Mouse (Mus musculus) adrenal gland, postnatal 14 days (tissue): ENCODE data around the gene Car3. TPM values are rescaled to one million over a fixed set of nuclear protein-coding genes. Genes with fewer than 3 reads are reported as not detected.

Experiments used
- DNase-seq: peaks from one replicate; pipeline ENCODE4 v3.0.0; 2021; ENCODE audit warnings: mixed read lengths
- total RNA-seq: library from RNA; stranded (reverse); gene quantifications from 2 replicates; pipeline ENCODE4 v1.2.3, GENCODE M21; 2021

Gene Car3
- total RNA-seq, 1 experiment from 2014 or later = 1,198 TPM

GRCm38 (mm10) chr3:14874402-14875040 lies 11.2 kb downstream of the Car3 start:
- DNase-seq = no peak

GRCm38 (mm10) chr3:14876325-14876918 lies 13.1 kb downstream of the Car3 start:
- DNase-seq = no peak

DNA sequence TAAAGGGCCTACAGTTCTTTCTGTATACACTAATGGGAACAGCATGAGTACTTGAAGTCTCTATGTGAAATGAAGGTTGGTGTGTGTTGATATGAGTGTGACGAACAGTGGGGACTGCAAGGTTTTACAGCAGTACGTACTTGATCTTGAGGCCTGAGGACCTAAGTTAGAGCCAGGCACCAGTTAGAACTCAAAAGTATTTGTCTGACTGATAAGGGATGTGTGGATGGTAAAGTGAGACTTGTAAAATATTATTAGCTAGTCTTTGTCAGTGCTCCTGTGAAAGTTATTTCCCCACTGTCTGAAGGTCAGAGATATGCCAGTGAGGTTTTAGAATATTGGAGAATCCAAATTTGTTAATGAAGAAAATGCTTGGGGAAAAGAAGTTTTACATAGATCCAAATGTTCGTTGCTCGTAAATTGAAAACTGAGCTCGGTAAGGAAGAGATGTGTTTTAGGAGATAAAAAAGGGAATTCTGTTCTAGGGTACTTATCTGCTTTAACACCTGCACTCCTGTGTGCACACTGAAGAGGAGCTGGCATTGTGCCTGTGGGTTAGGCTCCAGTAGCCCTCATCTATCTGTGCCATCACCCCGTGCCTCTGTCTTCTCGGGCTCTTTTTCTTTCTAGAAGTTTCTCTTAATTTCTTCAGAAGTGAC lies 14.1 kb downstream of the Car3 start:
- no peak for DNase-seq

DNA sequence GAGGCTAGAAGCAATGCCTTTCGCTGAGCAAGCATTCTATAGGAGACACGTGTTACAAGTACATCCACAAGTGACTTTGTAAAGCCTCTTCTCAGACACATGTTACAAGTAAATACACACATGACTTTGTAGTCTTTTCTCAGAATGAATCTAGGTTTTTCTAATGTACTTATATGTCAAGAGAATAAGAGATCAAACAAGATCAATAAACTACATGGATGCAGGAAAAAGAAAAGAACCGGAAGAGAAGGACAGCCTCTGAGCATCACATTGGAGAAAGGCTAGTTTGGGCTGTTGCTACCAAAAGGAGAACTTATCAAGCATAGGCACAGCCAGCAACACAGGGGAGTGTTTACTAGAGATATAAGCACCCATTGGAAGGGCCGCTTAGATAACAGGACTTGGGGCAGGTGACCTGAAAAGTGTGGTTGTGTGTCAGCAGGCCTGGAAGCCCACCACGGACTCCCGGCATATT lies 15.5 kb downstream of the Car3 start:
- DNase-seq = no peak

- no peak for DNase-seq
Observed at GRCm38 (mm10) chr3:14879293-14879692, 16.0 kb downstream of the Car3 start.

GRCm38 (mm10) chr3:14880277-14880676 lies 17.0 kb downstream of the Car3 start:
- no peak for DNase-seq

DNA sequence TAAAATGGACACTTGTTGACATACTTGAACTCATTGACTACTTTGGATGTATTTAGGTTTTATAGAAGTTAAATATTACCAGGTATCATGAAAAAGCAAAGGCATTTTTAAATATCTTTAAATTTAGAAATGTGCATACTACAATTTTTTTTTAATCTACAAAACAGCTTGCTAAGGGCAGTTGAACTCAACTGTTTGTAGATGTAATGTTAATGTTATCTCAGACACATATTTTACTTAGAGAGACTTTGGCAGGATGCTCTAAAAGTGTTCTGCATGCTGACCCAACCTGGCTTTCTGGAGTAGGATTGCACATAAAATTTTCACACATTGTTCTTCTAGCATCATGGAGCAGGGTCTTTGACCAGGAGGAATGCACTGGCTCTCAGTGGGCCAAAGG lies 18.7 kb downstream of the Car3 start:
- DNase-seq = no peak

DNA sequence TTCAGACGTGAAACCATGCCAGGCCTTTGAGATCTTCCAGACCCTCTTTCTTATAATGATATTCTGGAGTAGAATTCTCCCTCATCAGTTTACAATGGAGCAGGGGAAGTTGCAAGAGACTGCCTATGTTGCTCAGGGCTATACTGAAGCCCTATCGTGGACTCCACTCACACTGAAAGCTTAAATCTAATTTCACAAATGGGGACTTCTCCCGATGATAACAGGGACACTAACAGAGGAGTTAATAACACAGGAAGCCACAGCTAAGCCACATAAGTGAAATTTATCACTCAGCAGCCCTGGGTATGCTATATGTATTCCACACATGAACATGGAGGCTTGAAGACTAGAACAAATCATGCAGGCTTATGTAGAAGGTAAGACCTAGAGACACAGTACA lies 19.4 kb downstream of the Car3 start:
- DNase-seq = no peak

- no peak for DNase-seq
Observed at GRCm38 (mm10) chr3:14884826-14885225, 21.5 kb downstream of the Car3 start.

- peak; percentile 89 for DNase-seq
Observed at GRCm38 (mm10) chr3:14886102-14887098, 23.1 kb downstream of the Car3 start, which contains the start of gene Car2. Gene Car2, plus strand, starts transcription at chr3:14886273.

GRCm38 (mm10) chr3:14887134-14887666 lies 23.9 kb downstream of the Car3 start:
- DNase-seq = no peak

- DNase-seq = no peak
Observed at GRCm38 (mm10) chr3:14887686-14888295, 24.5 kb downstream of the Car3 start.

- no peak for DNase-seq
Observed at GRCm38 (mm10) chr3:14888549-14888948, 25.2 kb downstream of the Car3 start.

DNA sequence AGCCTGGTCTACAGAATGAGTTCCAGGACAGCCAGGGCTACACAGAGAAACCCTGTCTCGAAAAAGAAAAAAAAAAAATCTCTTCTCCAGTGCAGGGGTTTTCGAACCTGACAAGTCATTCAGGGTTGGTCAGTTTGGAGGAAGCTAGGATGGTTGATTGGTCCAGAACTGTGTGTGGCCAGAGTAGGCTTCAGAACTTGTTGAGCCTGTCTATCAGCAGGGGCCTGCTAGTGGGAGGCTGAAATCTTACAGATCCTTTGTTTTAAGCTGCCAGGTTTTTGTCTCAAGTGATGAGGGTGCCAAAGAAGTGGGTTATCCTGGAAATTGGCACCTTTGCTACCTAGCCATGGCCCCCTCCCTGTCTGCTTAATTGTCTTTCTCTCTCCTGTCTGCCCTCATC lies 25.8 kb downstream of the Car3 start:
- DNase-seq = no peak

DNA sequence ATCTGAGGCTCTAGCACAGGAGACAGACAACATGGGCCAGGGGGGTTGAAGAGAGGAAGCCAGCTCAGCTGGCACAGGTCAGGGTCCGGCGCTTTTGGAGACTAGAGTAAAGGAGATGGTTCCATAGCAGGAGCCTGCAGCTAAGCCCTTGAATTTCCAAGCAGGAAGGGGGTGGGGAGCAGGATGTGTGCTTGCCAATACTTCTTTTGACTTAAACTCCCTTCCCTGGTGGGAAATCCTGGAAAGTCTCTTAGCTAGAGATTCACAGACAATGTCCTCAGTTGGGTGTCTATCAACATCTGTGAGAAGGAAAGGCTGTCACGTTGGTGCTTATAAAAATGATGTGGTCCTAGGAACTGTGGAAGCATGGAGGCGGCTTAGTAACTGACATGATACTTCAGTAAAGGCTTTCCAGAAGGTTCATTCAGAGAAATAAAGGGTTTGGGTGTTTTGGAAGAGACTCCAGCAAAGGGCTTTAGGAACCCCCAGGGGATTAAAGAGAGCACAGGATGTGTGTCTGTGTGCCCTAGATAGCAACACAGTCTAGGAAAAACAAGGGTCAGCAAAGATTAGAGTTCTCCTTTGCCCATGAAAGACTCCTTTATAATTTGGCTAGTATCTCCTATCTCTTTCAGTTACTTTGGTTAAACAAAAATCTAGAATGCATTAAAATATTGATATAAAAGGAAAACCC lies 26.6 kb downstream of the Car3 start:
- no peak for DNase-seq

DNA sequence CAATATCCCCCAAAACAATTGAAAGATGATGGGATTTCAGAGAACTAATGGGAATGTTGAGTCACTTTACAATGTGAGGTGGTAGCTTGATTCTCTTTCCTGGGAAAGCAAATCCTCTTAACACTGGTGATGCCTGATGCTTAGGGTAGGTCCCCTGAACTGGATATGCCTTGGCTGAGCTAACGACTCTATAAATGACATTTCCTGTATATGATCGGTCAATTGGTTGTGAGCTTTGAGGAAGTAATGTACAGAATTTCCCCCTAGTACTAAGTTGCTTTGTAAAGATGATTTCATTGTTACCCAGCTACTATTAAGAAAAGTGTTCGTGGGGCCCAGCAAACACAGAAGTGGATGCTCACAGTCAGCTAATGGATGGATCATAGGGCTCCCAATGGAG lies 29.7 kb downstream of the Car3 start:
- DNase-seq = no peak

GRCm38 (mm10) chr3:14893700-14894099 lies 30.4 kb downstream of the Car3 start:
- DNase-seq = no peak

DNA sequence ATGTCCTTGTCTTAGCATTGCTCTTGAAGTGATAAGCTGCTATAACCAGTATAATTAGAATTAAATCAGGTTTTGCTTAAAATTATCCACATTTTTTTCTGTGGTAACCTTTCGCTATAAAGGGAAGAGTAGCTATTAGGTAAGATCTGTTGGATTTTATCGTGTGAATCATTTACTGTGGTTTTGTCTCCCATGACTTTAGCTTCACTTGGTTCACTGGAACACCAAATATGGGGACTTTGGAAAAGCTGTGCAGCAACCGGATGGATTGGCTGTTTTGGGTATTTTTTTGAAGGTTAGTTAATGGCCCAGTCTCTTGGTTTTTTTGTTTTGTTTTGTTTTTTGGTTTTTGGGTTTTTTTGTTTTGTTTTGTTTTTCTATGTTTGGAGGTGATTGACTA lies 32.0 kb downstream of the Car3 start:
- no peak for DNase-seq

DNA sequence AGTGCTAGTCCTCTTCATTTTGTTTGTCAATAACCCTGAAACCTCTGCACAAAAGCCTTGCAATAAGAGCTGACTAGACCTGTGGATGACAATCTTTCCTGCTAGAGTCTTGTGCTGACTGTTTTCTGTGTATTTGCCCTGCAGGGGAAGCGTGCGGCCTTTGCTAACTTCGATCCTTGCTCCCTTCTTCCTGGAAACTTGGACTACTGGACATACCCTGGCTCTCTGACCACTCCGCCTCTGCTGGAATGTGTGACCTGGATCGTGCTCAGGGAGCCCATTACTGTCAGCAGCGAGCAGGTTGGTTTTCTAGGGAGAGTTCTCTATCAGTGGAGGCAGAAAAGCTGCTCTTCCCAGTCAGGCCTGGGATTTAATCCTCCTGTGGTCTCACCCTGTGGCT lies 34.5 kb downstream of the Car3 start:
- DNase-seq = no peak

GRCm38 (mm10) chr3:14903380-14903779 lies 40.1 kb downstream of the Car3 start:
- DNase-seq = no peak

DNA sequence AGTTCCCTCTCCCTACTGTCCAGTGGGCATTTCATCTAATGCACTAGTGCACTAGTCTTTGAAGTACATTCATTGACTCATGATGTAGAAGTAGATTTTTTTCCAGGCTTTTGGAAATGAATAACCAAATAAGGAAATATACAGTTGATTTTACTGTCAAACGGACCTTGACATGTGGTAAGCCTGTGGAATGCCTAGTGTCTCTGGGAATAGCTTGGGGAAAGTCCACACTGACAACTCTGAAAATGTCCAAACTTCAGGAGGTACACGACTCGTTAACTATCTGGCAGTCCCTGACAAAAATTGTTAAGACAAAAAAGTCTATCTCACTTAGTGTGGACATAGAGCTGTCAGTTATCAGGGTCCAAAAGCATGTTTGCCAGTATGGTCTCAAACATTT lies 40.9 kb downstream of the Car3 start:
- no peak for DNase-seq
